Mouse (Mus musculus): ENCODE results near the gene Hist1h2ag.
A peak's percentile ranks its signal among the peaks of the same experiment; 100 is the strongest.
"Not testable (repeated sequence)": the region's sequence is repeated elsewhere in the genome, so short reads cannot be mapped to it uniquely, and the experiment has no call there.

The Hist1h2ag gene

GRCm38 (mm10) chr13:22042568-22043502 lies at the start of gene Hist1h2ag, which contains the start of gene Hist1h2bj:
Hist1h2ag (minus strand) TSS chr13:22042944.
Hist1h2bj (plus strand) TSS chr13:22043214.
- peak; percentile 90 to 94 for DNase-seq (ENCODE audit: low spot score in 2 of 2)

GRCm38 (mm10) chr13:22084140-22084539 lies 41.4 kb upstream of the Hist1h2ag start, which contains the start of gene Vmn1r188:
Vmn1r188 (plus strand) TSS chr13:22084440.
- DNase-seq (ENCODE audit: low spot score in 2 of 2): not testable (repeated sequence)

GRCm38 (mm10) chr13:22063468-22063867 lies 20.7 kb upstream of the Hist1h2ag start:
- DNase-seq (ENCODE audit: low spot score in 2 of 2): no peak

- DNase-seq (ENCODE audit: low spot score in 2 of 2): no peak
Measured at GRCm38 (mm10) chr13:22061422-22061821, 18.7 kb upstream of the Hist1h2ag start.

GRCm38 (mm10) chr13:22053754-22054153 lies 11.0 kb upstream of the Hist1h2ag start:
- no peak for DNase-seq (ENCODE audit: low spot score in 2 of 2)

- DNase-seq (ENCODE audit: low spot score in 2 of 2): no peak
Measured at GRCm38 (mm10) chr13:22051523-22051859, 8.7 kb upstream of the Hist1h2ag start.

- peak; percentile 95 for DNase-seq (ENCODE audit: low spot score in 2 of 2)
Measured at GRCm38 (mm10) chr13:22050591-22051522, 8.1 kb upstream of the Hist1h2ag start.

- peak in 1 of 2 experiments; percentile 15 for DNase-seq (ENCODE audit: low spot score in 2 of 2)
Measured at GRCm38 (mm10) chr13:22049737-22050440, 7.1 kb upstream of the Hist1h2ag start.

GRCm38 (mm10) chr13:22049041-22049440 lies 6.3 kb upstream of the Hist1h2ag start:
- DNase-seq (ENCODE audit: low spot score in 2 of 2): no peak

- no peak for DNase-seq (ENCODE audit: low spot score in 2 of 2)
Measured at GRCm38 (mm10) chr13:22045311-22045710, 2.6 kb upstream of the Hist1h2ag start.

- DNase-seq (ENCODE audit: low spot score in 2 of 2): no peak
Measured at GRCm38 (mm10) chr13:22044432-22045155, 1.9 kb upstream of the Hist1h2ag start.

GRCm38 (mm10) chr13:22043503-22044431 lies 1.0 kb upstream of the Hist1h2ag start:
- no peak for DNase-seq (ENCODE audit: low spot score in 2 of 2)

- DNase-seq (ENCODE audit: low spot score in 2 of 2): no peak
Measured at GRCm38 (mm10) chr13:22041651-22042567, 835 bp downstream of the Hist1h2ag start.

- peak; percentile 99 for DNase-seq (ENCODE audit: low spot score in 2 of 2)
Measured at GRCm38 (mm10) chr13:22041142-22041536, 1.6 kb downstream of the Hist1h2ag start, which contains the start of gene Hist1h4i. Hist1h4i (minus strand) TSS chr13:22041362.

GRCm38 (mm10) chr13:22040464-22041141 lies 2.1 kb downstream of the Hist1h2ag start:
- no peak for DNase-seq (ENCODE audit: low spot score in 2 of 2)

- no peak for DNase-seq (ENCODE audit: low spot score in 2 of 2)
Measured at GRCm38 (mm10) chr13:22039951-22040463, 2.7 kb downstream of the Hist1h2ag start.

- DNase-seq (ENCODE audit: low spot score in 2 of 2): no peak
Measured at GRCm38 (mm10) chr13:22039364-22039763, 3.4 kb downstream of the Hist1h2ag start.

GRCm38 (mm10) chr13:22037415-22037814 lies 5.3 kb downstream of the Hist1h2ag start:
- DNase-seq (ENCODE audit: low spot score in 2 of 2): no peak

All from right cerebral cortex, adult 2 months (tissue).